Mouse (Mus musculus): ENCODE results near the gene Pkdcc.

DNA sequence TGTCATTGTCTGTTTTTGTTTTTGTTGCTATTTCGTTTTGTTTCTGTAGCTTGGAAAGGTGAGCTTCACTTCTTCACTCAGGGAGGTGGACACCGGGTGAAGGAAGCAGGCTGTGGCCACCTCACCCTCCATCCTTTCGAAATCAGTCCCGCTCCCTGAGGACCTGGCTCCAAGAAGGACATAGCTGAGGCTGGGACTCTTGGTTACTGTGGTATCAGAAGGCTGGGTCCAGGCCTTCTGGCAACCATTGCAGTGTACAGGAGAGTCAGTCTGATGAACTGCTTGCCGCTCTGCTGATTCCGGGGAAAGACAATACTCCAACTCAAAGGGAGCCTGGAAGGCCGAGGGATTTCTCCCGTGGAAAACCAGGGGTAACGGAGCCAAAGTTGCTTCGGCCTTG, 3.9 kb upstream of the Pkdcc start:
- TF ChIP-seq CTCF (IDR thresholded peaks at IDR 0.05; ENCODE audit: insufficient read depth, low read length) (no peak), POLR2A (IDR thresholded peaks at IDR 0.05; ENCODE audit: borderline replicate concordance, extremely low read depth, low read depth, low read length) (no peak)
